Mouse (Mus musculus) brain, embryonic 14.5 days (tissue): ENCODE measurements at regions not wholly inside any gene's neighbourhood (a gene's known extent, or its start where the extent isn't known, plus 50 kb on each side); places are given as distances from the start of the nearest gene placed in this dataset.

ENCODE experiments used
- DNase-seq: peaks from one replicate; pipeline ENCODE4 v3.0.0-alpha.2; 2011; ENCODE audit warnings: low read depth
- CTCF ChIP-seq: fragments of 200-500 bp; IDR thresholded peaks from 2 replicates; pipeline ENCODE4 v1.5.1; 2012; ENCODE audit warnings: inconsistent platforms, mild to moderate bottlenecking, moderate library complexity, borderline replicate concordance; ENCODE audit not compliant: insufficient read depth, insufficient read length; ENCODE audit errors: extremely low read depth
- POLR2A ChIP-seq: fragments of 200-500 bp; IDR thresholded peaks from 2 replicates; pipeline ENCODE4 v1.6.1; 2012; ENCODE audit warnings: mild to moderate bottlenecking, inconsistent platforms, borderline replicate concordance; ENCODE audit not compliant: poor library complexity, insufficient read depth, insufficient read length, severe bottlenecking; ENCODE audit errors: extremely low read depth

GRCm38 (mm10) chr1:48109358-48109757, 1216.7 kb upstream of the Slc39a10 start:
- TF ChIP-seq CTCF (no peak), POLR2A (no peak)
- DNase-seq = peak; percentile 42
